In the genomic region with DNA sequence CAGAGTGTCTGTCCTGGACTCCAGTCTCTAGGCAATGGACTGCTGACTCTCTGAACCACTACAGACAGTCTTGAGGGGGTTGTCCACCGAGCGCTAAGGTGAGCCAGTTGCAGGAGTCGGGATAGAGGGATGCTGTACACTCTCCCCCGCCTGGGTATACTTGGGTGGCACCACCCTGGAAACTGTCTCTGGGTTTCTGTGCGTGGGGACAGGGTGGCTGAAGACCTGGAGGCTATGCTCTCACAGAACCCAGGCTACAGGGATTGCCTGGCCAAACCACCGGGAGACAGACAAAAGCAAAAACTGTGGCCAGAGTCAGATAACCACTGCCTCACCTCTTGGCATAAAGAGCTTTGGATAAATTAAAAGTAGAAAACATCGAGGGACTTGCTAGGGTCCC, we compare ENCODE assay signal across 8 mouse cellular contexts. TPM values are rescaled to one million over a fixed set of nuclear protein-coding genes. Genes with fewer than 3 reads are reported as not detected.
DNase-seq lines count a peak whose midpoint lies in the region; ATAC-seq and TF ChIP-seq lines count a peak whose summit lies in the region.

No protein-coding gene starts in this region.

- peaks cover 40% of the 10 kb centered on the region for H3K4me1 ChIP-seq in heart, embryonic 13.5 days
- no peaks in the 10 kb centered on the region; the same call in 1 of the 2 replicates for H3K4me1 ChIP-seq in cortical plate, adult 2 months (ENCODE audit: control insufficient read depth, insufficient read depth, low read length)
- H3K4me1 ChIP-seq in hindbrain, embryonic 14.5 days (replicated peaks; ENCODE audit: control insufficient read depth, insufficient read depth, low read length), result peaks cover 19% of the 10 kb centered on the region
- H3K4me1 ChIP-seq in midbrain, embryonic 12.5 days, result peaks cover 18% of the 10 kb centered on the region

- H3K27ac ChIP-seq in heart, embryonic 13.5 days (replicated peaks), result no peak overlapping the region
- H3K27ac ChIP-seq in cortical plate, adult 2 months (ENCODE audit: insufficient read depth, low read length), result no peak overlapping the region
- peak overlapping the region; percentile 88; the same call in 1 of the 2 replicates for H3K27ac ChIP-seq in hindbrain, embryonic 14.5 days
- H3K27ac ChIP-seq in midbrain, embryonic 12.5 days (replicated peaks), result no peak overlapping the region

- no peak for ATAC-seq in heart, embryonic 13.5 days (ENCODE audit: extremely low read depth, insufficient number of reproducible peaks, low FRiP score, low TSS enrichment)
- ATAC-seq in hindbrain, embryonic 14.5 days (ENCODE audit: low FRiP score), result no peak
- no peak for ATAC-seq in midbrain, embryonic 12.5 days (ENCODE audit: low FRiP score, low read depth)

- WGBS in heart, embryonic 13.5 days, result 72% methylated on average over 7 of the region's 7 CpGs
- 82% methylated on average over 7 of the region's 7 CpGs for WGBS in hindbrain, embryonic 14.5 days
- 84% methylated on average over 7 of the region's 7 CpGs for WGBS in midbrain, embryonic 12.5 days

- intact Hi-C loops in heart, postnatal 10 days (cut with DNase I), result no loop called here

- H3K27me3 ChIP-seq in heart, embryonic 13.5 days (replicated peaks), result no peaks in the 10 kb centered on the region
- H3K27me3 ChIP-seq in hindbrain, embryonic 14.5 days (ENCODE audit: control insufficient read depth, insufficient read depth, low read length), result no peaks in the 10 kb centered on the region
- H3K27me3 ChIP-seq in midbrain, embryonic 12.5 days, result peaks cover 8% of the 10 kb centered on the region; the same call in 1 of the 2 replicates

- peaks cover 31% of the 10 kb centered on the region for H3K36me3 ChIP-seq in heart, embryonic 13.5 days
- peaks cover 27% of the 10 kb centered on the region for H3K36me3 ChIP-seq in hindbrain, embryonic 14.5 days (replicated peaks; ENCODE audit: control insufficient read depth, insufficient read depth)
- peaks cover 24% of the 10 kb centered on the region for H3K36me3 ChIP-seq in midbrain, embryonic 12.5 days

- H3K9ac ChIP-seq in heart, embryonic 13.5 days, result peak overlapping the region; percentile 91
- peak overlapping the region; percentile 95 for H3K9ac ChIP-seq in hindbrain, embryonic 14.5 days
- no peak overlapping the region for H3K9ac ChIP-seq in midbrain, embryonic 12.5 days (replicated peaks)

- H3K4me3 ChIP-seq in heart, embryonic 13.5 days, result peak overlapping the region; percentile 84
- H3K4me3 ChIP-seq in cortical plate, adult 2 months (ENCODE audit: insufficient read depth, low read length), result peak overlapping the region; percentile 82
- H3K4me3 ChIP-seq in hindbrain, embryonic 14.5 days (replicated peaks; ENCODE audit: low read length), result peak overlapping the region; percentile 80
- peak overlapping the region; percentile 77 for H3K4me3 ChIP-seq in midbrain, embryonic 12.5 days

- DNase-seq in heart, postnatal 10 days, result no peak
- DNase-seq in hindbrain, embryonic 14.5 days (ENCODE audit: low spot score), result no peak
- no peak for DNase-seq in ovary, postnatal 10 days (ENCODE audit: low spot score)
- DNase-seq in layer of hippocampus, adult 8-10 months (ENCODE audit: low spot score in 2 of 2), result no peak
- DNase-seq in kidney, postnatal 10 days, result no peak

- no peak for TF ChIP-seq CTCF in cortical plate, adult 2 months (IDR thresholded peaks at IDR 0.05; ENCODE audit: extremely low read depth, insufficient read depth, low read length)

- H3K9me3 ChIP-seq in heart, embryonic 13.5 days, result peaks cover 5% of the 10 kb centered on the region
- no peaks in the 10 kb centered on the region for H3K9me3 ChIP-seq in hindbrain, embryonic 14.5 days (ENCODE audit: control insufficient read depth, low read length)
- H3K9me3 ChIP-seq in midbrain, embryonic 12.5 days, result no peaks in the 10 kb centered on the region; the same call in 1 of the 2 replicates

- peak overlapping the region; percentile 74 for H3K4me2 ChIP-seq in heart, embryonic 13.5 days
- H3K4me2 ChIP-seq in hindbrain, embryonic 14.5 days (replicated peaks), result peak overlapping the region; percentile 67
- peak overlapping the region; percentile 66 for H3K4me2 ChIP-seq in midbrain, embryonic 12.5 days (replicated peaks)

- no peak for TF ChIP-seq POLR2A in cortical plate, adult 2 months (IDR thresholded peaks at IDR 0.05; ENCODE audit: extremely low read depth, insufficient read depth, low read length)

RNA-seq across cellular contexts. Expression of a gene that starts 1.1 kb away (rescaled TPM):
- polyA plus RNA-seq in heart, embryonic 13.5 days (2015; fragmentation: Nextera tagmentation; extraction: Ambion mirVana), result 19.6 and 20.9 TPM in 2 replicates
- 10 to 100 TPM; 15.6 to 18.5 TPM for total RNA-seq in heart, postnatal 10 days (2021)
- polyA plus RNA-seq in cortical plate, adult 2 months (2012; rRNA removed), result 92.0 and 101 TPM in 2 replicates
- 63.9 and 76.4 TPM in 2 replicates for polyA plus RNA-seq in hindbrain, embryonic 14.5 days (2014; fragmentation: Nextera tagmentation; extraction: Ambion mirVana)
- 52.2 and 55.1 TPM in 2 replicates for polyA plus RNA-seq in midbrain, embryonic 12.5 days (2016; fragmentation: Nextera tagmentation; extraction: Ambion mirVana)
- total RNA-seq in layer of hippocampus, adult 8-10 months (2022), result 10 to 100 TPM; 33.4 to 39.9 (median 35.1) TPM

RNA-seq across cellular contexts. Expression of a gene that starts 37.9 kb away (rescaled TPM):
- 35.7 and 37.4 TPM in 2 replicates for polyA plus RNA-seq in heart, embryonic 13.5 days (2015; fragmentation: Nextera tagmentation; extraction: Ambion mirVana)
- 10 to 100 TPM; 26.3 to 27.0 TPM for total RNA-seq in heart, postnatal 10 days (2021)
- polyA plus RNA-seq in cortical plate, adult 2 months (2012; rRNA removed), result 15.5 and 17.6 TPM in 2 replicates
- polyA plus RNA-seq in hindbrain, embryonic 14.5 days (2014; fragmentation: Nextera tagmentation; extraction: Ambion mirVana), result 44.3 and 50.0 TPM in 2 replicates
- 72.2 and 78.1 TPM in 2 replicates for polyA plus RNA-seq in midbrain, embryonic 12.5 days (2016; fragmentation: Nextera tagmentation; extraction: Ambion mirVana)
- total RNA-seq in layer of hippocampus, adult 8-10 months (2022), result 10 to 100 TPM; 18.7 to 24.6 (median 21.0) TPM

RNA-seq across cellular contexts. Expression of a gene that starts 50.0 kb away (rescaled TPM):
- polyA plus RNA-seq in heart, embryonic 13.5 days (2015; fragmentation: Nextera tagmentation; extraction: Ambion mirVana), result 13.8 and 14.0 TPM in 2 replicates
- total RNA-seq in heart, postnatal 10 days (2021), result 10 to 100 TPM; 40.3 to 46.5 TPM
- polyA plus RNA-seq in cortical plate, adult 2 months (2012; rRNA removed), result 14.8 and 15.6 TPM in 2 replicates
- 10.2 and 10.7 TPM in 2 replicates for polyA plus RNA-seq in hindbrain, embryonic 14.5 days (2014; fragmentation: Nextera tagmentation; extraction: Ambion mirVana)
- 9.9 and 16.3 TPM in 2 replicates for polyA plus RNA-seq in midbrain, embryonic 12.5 days (2016; fragmentation: Nextera tagmentation; extraction: Ambion mirVana)
- 10 to 100 TPM in 1 of 4 experiments, 1 to 10 TPM in 3; 9.4 to 10.9 (median 9.7) TPM for total RNA-seq in layer of hippocampus, adult 8-10 months (2022)
